Mouse (Mus musculus): ENCODE measurements at regions not wholly inside any gene's neighbourhood (a gene's known extent, or its start where the extent isn't known, plus 50 kb on each side); places are given as distances from the start of the nearest gene placed in this dataset.

DNA sequence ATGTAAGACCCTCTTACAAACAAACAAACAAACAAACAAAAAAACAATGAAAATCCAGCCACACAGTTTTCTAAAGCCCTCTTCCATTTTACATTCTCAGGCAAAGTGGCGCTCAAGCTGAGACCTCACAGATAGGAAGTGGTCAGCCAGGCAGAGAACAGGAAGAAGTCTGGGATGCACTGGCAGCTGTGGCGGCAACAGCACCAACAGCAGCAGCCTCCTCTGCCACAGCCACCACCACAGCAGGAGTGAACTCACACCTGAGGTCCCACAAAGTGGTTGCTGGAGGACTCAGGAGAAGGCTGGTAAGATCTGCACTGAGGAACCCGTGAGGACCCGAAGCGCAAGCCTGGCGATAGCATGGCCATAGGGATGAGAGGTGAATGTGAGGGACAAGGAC, 156.3 kb downstream of the Grm4 start:
- no peak for ATAC-seq (replicated peaks; ENCODE audit: low FRiP score, low TSS enrichment, poor library complexity, severe bottlenecking)

DNA sequence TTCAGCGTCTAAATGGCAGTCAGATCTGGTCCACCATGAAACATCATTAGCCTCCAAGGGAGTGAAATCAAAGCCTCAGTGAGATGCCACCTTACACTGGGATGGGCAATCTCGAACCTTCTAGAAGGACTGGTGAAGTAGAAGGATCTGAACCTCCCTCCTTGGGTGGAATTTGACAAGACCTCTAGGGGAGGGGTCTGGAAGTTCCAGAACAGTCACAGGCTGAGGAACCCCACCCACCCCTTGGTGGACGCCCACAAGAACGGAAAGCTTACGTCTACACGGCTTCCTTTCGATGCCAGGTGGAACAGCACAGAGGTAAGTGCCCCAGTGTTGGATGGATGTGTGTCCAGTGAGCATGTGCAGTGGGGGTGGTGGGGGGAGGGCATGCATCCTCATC, 156.9 kb downstream of the Grm4 start:
- no peak for ATAC-seq (replicated peaks; ENCODE audit: low FRiP score, low TSS enrichment, poor library complexity, severe bottlenecking)

DNA sequence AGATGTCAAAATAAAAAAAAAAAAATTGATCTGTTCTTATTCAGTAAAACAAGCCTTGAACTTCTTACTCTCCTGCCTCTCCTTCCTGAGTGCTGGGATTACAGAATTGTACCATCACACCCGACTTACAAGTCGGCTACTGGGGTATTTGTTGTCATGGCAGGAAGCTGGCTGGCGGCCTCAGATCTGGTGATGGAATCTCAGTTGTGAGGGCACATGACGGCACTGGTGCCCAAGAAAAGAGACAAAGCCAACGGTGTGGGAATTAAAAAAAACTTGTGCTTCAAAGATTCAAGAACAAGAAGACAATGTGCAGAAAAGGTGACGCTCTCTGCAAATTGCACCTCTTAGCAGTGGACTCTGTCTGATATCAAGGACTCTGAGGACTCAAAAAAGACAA, 157.3 kb downstream of the Grm4 start:
- no peak for ATAC-seq (replicated peaks; ENCODE audit: low FRiP score, low TSS enrichment, poor library complexity, severe bottlenecking)

DNA sequence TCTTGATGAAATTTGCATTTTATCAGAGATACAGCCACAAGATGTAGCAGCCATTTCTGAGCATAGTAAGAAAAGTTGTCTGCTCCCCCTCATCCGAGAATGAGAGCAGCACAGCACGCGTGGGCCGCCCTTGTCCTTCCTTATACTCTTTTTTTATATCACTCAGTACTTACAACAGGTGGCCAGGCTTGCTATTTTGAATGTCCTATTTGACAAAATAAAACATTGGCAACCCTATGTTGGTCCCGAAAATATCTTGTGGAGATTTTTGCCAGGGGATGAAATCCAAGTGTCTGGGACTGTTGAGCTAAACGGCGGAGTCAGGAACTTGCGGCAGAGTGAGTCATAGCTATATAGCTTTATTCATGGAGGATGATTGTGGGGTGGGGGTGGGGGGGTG, 158.0 kb upstream of the Lemd2 start:
- no peak for ATAC-seq (replicated peaks; ENCODE audit: low FRiP score, low TSS enrichment, poor library complexity, severe bottlenecking)

DNA sequence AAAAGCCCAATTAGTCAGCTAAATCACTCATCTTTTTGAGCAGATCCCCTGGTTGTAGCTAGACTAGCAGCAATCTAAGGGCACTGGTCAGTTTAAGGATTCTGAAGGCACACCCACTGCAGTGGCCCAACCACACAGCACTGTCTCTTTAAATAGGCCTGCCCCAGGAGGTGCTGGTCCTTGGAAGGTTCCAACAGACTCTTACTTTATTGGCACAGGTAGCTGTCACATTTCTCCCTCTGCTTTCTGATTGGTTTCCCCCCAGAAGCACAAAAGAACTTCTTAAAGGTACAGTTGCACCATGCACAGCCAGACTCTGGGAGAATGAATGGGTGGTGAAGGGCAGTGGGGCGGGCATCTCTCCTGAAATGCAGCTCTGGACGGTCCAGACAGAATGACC, 157.1 kb upstream of the Lemd2 start:
- ATAC-seq (replicated peaks; ENCODE audit: low FRiP score, low TSS enrichment, poor library complexity, severe bottlenecking) = 0 out of 2 replicates have a peak, but pooled peaks have one; percentile 44

DNA sequence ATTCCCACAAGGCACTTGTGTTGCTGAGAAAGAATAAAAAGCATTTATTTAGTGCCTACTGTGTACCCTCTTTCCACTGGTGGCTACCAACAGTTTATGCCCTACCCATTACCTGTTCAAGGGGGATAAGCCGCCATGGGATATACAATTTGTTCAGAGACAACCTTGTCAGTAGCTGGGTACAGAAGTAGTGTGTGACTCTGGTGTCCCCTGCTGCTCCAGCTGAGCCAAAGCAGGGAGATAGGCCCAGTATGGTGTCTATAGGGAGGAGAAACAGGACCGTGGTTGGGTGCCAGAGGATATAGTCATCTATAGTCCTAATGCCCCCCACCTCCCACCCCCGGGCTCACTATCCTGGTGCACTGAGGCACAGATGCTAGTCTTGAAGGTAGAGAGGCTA, 152.6 kb upstream of the Lemd2 start:
- no peak for ATAC-seq (replicated peaks; ENCODE audit: low FRiP score, low TSS enrichment, poor library complexity, severe bottlenecking)

DNA sequence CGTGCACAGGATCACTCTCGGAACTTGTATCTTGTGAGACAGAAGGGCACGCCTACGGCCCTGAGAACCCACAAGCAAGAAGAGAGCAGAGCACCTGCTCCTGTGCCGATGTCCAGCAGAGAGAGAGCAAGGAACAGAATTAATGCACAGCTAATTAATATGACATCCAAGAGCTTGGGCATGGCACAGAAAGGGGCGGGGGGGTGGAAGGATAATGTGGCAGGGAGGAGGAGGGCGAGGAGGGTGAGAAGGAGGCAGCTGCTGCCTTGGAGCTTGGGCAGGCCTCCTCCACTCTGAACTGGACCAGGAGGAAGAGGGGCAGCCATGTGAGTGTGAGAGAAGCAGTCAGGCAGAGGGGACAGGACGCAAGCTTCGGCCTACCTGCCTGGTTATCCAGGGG, 151.4 kb upstream of the Lemd2 start:
- no peak for ATAC-seq (replicated peaks; ENCODE audit: low FRiP score, low TSS enrichment, poor library complexity, severe bottlenecking)

DNA sequence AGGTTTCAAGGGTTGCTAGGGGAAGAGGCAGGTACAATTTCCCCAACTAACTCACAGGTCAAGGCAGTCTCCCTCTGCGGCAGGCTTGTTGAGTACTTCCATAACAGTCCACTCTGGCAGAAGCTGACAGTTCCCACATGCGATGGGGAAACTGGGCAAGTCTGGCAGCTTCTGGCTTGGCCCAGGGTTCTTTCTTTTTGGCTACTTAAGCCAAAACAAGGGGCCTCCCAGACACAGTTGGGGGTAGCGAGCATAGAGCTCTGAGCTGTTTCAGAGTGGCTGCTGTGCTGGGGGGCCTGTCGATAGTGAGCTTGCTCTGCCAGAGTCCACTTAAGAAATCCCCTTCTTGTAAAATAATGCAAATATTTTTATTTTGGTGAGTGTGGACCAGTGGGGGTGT, 150.8 kb upstream of the Lemd2 start:
- ATAC-seq (replicated peaks; ENCODE audit: low FRiP score, low TSS enrichment, poor library complexity, severe bottlenecking) = no peak

DNA sequence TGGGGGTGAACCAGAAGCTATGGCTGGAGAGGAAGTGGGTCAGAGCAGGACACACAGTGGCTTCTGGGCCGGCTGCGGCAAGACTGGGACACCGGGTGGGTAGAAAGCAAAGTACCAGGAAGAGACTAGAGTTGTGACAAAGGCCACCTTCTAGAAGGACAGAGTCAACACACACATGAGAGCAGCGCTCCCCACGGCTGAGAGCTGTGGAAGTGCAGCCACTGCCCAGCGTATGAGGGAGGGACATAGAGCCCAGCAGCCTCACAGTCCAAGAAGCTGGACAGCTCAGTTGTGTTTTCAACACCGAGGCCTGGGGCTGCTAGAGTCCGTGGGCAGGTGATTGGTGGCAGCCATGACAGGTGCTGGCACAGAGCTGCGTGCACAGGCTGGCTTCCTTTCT, 145.6 kb upstream of the Lemd2 start:
- ATAC-seq (replicated peaks; ENCODE audit: low FRiP score, low TSS enrichment, poor library complexity, severe bottlenecking) = no peak

DNA sequence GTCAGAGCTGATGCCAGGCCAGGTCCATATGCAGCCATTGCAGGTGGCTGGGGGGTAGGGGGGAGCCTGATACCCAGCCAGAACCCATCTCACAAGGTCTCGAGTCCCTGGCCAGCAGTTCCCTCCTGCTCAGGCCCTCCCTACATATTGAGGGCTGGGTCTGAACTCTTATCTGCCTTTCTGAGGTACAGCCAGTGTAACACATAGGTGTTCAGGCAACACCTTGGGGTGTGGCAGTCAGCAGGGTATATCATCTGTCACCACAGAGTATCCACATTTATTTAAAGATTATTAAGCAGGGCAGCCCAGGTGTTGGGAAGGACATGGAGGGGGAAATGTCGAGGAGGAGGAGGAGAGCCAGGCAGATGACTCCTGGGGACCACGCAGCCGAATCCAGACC, 145.2 kb upstream of the Lemd2 start:
- ATAC-seq (replicated peaks; ENCODE audit: low FRiP score, low TSS enrichment, poor library complexity, severe bottlenecking) = no peak

DNA sequence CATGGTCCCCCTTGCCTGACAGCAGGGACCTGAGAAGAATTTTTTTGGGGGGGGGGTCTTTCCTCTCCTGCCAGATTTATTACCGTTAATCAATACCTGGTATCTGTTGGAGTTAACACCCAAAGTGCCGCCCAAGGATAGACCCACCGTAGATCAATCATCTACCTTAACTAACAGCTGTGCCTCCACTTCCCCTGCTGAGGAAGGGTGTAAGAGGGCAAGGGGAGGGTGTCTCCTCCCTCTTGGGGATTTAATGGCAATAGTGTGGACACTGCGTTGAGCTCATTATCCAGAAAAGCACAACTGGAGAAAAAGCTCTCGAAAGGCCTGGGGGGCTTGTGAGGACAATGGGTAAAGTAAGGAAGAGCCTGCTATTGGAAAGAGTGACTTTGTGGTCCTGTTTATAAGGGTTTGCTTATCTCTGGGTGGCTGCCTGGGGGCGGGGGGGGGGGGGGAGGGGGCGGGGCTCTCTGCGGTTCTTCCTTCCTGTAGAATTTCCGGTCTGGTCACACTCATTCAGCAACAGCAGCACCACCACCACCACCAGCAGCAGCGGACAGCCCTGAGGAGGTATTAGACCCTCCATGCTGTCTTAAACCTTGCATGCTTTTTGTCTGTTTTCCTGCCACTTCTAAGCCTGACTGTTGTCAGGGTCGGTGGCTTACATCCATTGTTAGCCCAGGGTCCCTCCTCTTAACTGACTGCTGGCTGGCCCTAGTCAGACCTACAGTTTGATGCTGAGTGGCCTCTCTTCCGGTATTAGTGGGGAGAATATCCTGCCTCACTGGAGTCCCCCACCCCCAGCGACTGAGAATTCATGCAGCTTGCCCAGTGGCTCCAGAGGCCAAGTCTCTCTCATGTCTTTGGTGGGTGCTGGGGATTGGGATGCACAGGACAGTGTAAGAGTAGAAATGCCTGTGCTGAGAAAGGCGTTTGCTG, 138.0 kb upstream of the Lemd2 start:
- ATAC-seq (replicated peaks; ENCODE audit: low FRiP score, low TSS enrichment, poor library complexity, severe bottlenecking) = peak; percentile 58

DNA sequence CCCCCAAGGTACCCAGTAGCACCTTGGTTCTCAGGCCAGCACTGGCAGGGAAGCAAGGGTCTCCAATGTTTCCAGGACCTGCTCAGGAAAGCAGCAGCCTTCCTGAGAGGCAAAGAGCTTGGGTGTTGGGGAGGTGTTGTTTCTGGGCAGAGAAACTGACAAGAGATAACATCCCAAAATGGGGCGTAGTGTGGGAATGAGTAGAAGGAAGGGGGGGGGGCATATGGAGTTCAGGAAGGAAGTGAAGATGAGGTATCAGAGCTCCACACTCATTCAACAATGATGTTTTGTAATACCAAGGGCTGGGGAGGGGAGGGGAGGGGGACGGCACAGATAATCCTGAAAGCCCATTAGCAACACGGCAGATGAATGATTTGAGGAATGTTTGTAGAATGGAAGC, 135.6 kb upstream of the Lemd2 start:
- no peak for ATAC-seq (replicated peaks; ENCODE audit: low FRiP score, low TSS enrichment, poor library complexity, severe bottlenecking)

DNA sequence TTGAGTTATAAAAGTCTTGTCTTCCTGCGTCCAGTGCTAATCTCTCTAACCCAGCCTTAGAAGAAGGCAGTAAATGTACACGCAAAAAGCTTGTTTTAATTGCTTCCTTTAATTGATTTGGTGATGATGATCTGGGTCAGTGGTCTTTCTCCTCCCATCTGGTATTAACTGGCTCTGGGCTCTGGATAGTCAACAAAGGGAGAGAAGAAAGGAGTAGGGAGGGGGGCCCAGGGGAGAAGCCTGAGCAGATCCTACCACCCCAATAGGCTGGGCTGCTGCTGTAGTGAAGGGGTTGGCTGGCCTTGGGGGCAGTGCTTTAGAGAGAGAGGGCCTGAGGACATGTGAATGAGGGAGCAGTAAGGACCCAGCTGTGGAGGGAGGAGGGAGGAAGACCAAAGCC, 135.0 kb upstream of the Lemd2 start:
- ATAC-seq (replicated peaks; ENCODE audit: low FRiP score, low TSS enrichment, poor library complexity, severe bottlenecking) = no peak

DNA sequence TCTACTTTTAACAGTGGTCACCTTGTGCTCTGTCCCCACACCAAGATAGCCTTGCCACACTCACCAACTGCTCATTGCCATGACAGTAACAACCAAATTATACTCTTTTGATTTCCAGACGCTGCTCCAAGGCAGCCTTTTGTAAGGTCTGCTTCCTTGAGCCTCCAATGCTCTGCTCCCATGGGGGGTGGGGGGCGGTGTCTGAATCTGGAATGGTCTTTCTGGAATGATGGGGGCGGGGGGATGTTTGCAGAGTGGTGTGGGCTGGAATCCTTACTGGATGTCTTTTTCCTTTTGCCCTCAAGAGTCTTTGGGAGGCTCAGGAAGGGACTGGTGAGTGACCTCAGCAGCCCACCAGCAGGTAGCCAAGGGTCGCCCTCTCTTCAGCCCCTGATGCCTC, 131.4 kb upstream of the Lemd2 start:
- ATAC-seq (replicated peaks; ENCODE audit: low FRiP score, low TSS enrichment, poor library complexity, severe bottlenecking) = no peak

DNA sequence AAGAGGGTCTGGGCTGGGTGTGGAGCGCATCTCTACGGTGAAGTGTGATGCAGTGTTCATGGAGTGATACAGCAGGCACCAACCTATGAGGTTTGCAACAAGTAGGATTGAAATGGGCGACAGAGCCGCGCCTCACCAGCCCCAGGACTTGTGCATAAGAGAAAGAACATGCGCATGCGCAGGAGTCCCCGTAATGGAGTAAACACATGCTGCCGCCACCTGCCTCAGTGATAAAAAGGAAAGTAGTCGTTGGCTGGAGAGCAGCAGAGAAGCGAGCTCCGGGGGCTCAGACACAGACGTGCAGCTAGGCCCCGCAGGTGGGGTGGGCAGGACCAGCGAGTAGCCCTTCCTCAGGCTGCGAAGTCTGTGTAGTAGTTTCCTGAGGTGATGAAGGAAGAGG, 129.3 kb upstream of the Lemd2 start:
- ATAC-seq (replicated peaks; ENCODE audit: low FRiP score, low TSS enrichment, poor library complexity, severe bottlenecking) = no peak

DNA sequence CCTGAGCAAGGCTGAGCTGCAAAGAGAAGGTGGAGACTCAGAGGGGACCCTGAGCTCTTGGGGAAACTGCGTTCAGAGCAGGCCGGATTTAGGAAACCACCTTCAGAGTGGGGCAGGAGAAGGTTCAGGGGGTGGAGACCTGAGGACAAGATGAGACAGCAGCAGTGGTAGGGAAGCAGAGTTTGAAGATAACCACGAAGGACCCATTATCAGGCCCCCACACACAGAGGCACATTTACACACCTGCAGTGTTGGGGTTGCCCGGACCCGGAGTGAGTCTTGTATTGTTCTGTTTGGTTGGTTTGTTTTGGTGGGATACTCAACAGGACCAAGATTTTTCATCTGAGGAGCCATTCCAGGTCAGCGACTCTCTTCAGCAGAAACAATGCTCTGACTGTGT, 128.9 kb upstream of the Lemd2 start:
- peak; percentile 58 for ATAC-seq (replicated peaks; ENCODE audit: low FRiP score, low TSS enrichment, poor library complexity, severe bottlenecking)

DNA sequence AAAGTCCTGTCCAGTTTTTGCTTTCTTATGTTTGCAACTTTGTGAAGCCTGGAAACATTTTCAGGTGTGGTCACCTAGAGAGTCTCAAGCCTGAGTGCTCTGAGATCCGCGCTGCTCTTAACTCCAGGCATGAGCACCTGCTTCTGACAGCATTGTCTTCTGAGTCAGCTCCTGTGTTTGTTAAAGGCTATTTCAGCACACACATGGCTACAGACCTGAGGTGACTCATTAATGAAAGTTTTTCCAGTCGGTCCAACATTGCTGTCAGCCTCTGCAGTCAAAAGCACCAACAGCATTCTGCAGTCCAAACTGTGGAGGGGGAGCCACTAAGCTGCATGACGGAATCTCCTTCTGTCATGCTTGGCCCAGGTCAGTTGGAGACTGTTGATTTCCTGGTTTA, 127.8 kb upstream of the Lemd2 start:
- ATAC-seq (replicated peaks; ENCODE audit: low FRiP score, low TSS enrichment, poor library complexity, severe bottlenecking) = no peak

DNA sequence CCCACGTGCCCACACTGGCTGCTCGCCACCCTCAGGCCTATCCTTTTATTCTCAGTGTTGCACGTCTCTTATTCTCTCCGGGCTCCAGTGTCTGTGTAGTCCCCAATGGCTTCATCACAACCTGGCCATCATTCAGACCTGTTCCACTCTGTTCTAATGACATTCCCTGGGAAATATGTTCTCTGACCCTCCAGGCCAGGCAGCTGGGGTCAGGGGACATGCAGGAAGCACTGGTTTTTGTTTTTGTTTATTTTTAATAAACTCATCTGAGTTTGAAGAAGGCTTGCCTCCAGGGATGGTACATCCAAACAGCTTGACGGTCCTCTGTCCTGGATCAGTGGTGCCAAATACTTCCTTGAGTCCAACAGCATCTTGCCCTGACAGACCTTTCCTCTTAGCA, 127.4 kb upstream of the Lemd2 start:
- no peak for ATAC-seq (replicated peaks; ENCODE audit: low FRiP score, low TSS enrichment, poor library complexity, severe bottlenecking)

DNA sequence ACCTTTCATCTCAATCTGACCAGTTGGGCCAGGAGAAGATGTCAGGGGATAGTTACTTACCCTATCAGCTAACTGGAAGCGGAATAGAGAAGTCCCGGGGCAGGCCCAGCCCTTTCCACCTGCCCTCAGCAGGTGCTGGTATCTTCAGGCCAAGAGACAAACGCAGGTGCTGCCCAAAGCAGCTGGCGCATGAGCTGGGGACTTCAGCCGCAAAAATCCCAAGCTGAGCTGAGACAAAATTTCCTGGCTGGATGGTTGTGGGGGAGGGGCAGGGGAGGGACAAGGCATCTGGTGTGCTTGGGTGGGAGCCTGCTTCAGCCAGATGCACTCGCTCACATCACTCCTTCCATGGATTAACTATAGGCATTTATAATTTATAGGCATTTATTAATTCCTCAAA, 125.5 kb upstream of the Lemd2 start:
- no peak for ATAC-seq (replicated peaks; ENCODE audit: low FRiP score, low TSS enrichment, poor library complexity, severe bottlenecking)

DNA sequence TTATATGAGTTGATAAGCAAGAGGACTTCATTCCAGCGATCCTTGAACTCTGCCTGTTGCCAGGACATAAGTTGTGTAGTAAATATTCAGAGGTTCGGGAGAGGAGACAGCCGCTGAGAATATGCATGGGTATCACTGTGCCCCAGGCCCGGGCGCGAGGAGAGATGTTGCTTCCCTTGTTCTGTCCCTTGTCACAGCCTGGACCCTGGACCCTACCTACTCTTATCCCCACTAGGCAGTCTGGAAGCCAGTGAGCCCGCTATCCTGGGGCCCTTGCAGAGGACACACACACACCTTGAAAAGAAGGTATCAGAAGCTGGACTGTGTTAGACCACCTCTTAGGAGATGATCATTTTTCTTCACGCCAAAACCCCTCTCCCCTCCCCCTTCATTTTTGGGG, 124.9 kb upstream of the Lemd2 start:
- no peak for ATAC-seq (replicated peaks; ENCODE audit: low FRiP score, low TSS enrichment, poor library complexity, severe bottlenecking)

DNA sequence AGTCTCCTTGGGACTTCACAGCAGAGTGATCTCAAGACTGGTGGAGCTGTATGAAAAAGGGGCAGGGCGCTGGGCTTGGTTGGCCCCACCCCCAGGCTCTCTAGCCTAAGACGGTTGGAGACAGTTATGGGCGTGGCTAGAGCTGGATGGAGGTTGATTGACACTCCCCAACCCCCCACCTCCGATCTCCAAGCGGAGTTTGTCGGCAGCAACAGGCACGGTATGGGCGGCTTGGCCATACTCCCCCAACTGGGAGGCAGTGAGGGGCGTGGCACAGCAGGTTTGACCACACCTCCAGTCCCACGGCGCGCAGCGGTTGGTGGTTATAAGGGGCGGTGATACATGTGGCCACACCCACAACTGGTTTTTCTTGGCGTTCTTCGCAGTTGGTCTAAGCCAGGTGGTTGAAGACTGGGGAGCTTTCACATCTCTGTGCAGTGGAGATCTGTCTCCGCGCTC, 120.8 kb upstream of the Lemd2 start:
- peak; percentile 98 for ATAC-seq (replicated peaks; ENCODE audit: low FRiP score, low TSS enrichment, poor library complexity, severe bottlenecking)

DNA sequence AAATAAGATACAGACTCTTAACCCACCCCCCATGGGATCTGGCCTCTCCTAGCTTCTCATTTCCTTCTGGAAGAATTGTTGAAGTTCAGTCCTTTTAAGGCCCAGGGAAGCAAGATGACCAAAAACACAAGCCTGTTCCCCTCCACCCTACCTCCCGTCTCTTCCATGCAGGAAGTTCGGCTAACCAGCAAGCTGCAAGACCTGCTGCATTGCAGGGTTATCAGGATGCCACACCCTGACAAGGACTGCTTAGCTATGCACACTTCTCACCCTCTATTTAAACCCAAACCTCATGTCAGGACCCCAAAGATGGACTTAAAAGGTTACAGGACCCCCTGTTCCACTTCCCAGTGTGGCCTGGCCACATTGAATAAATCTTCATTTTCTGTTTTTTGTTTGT, 119.2 kb upstream of the Lemd2 start:
- no peak for ATAC-seq (replicated peaks; ENCODE audit: low FRiP score, low TSS enrichment, poor library complexity, severe bottlenecking)

All from megakaryocyte-erythroid progenitor cell, adult 5-6 weeks (primary cell).